Comparison of ENCODE assay signal across 20 mouse cellular contexts in genomic region chr14:73257348-73257747, GRCm38 (mm10). TPM values are rescaled to one million over a fixed set of nuclear protein-coding genes. Genes with fewer than 3 reads are reported as not detected.
A peak's percentile ranks its signal among the peaks of the same experiment; 100 is the strongest.
DNase-seq lines count a peak whose midpoint lies in the region; ATAC-seq and TF ChIP-seq lines count a peak whose summit lies in the region.
"Had no signal": no experiment of that assay in that cellular context is flagged by ENCODE, and none has a peak within 500 bp of the region (broad histone marks: within the 10 kb centered on the region; RNA-seq: fewer than 3 reads in every experiment).

No protein-coding gene starts in this region.

- TF ChIP-seq CTCF in gastrocnemius, adult 2 months (IDR thresholded peaks at IDR 0.05): no peak

- 50% methylated on average over 7 of the region's 7 CpGs for WGBS in lung, embryonic 16.5 days
- 79% methylated on average over 7 of the region's 7 CpGs for WGBS in forebrain, embryonic 11.5 days
- 84% methylated on average over 7 of the region's 7 CpGs for WGBS in forebrain, embryonic 10.5 days

- peaks cover 4% of the 10 kb centered on the region for H3K36me3 ChIP-seq in lung, embryonic 16.5 days (ENCODE audit: control insufficient read depth, insufficient read depth, low read length)
- H3K36me3 ChIP-seq in forebrain, embryonic 11.5 days (ENCODE audit: control insufficient read depth, insufficient read depth, low read length): no peaks in the 10 kb centered on the region; the same call in 1 of the 2 replicates
- H3K36me3 ChIP-seq in forebrain, embryonic 10.5 days (replicated peaks): peaks cover 7% of the 10 kb centered on the region
- H3K36me3 ChIP-seq: intestine, embryonic 15.5 days had no signal

- no peak for ATAC-seq in lung, embryonic 16.5 days (ENCODE audit: low read depth)
- ATAC-seq in megakaryocyte, adult 5-6 weeks (ENCODE audit: poor library complexity, severe bottlenecking): peak; percentile 76
- ATAC-seq in forebrain, embryonic 11.5 days (replicated peaks; ENCODE audit: low FRiP score): no peak
- ATAC-seq: forebrain, embryonic 14.5 days; intestine, embryonic 15.5 days had no signal

- peak overlapping the region; percentile 31 for H3K27ac ChIP-seq in gastrocnemius, adult 2 months
- H3K27ac ChIP-seq in lung, embryonic 16.5 days (ENCODE audit: low read length): peak overlapping the region; percentile 41; the same call in 1 of the 2 replicates
- no peak overlapping the region for H3K27ac ChIP-seq in forebrain, embryonic 11.5 days (ENCODE audit: low read depth, low read length)
- no peak overlapping the region for H3K27ac ChIP-seq in forebrain, embryonic 10.5 days
- H3K27ac ChIP-seq: embryonic facial prominence, embryonic 13.5 days; heart, adult 2 months; heart, embryonic 15.5 days; hindbrain, embryonic 14.5 days; intestine, embryonic 15.5 days had no signal

- no peak overlapping the region for H3K4me3 ChIP-seq in gastrocnemius, adult 2 months
- H3K4me3 ChIP-seq in lung, embryonic 16.5 days (ENCODE audit: low read length): no peak overlapping the region
- H3K4me3 ChIP-seq in forebrain, embryonic 11.5 days (ENCODE audit: low read depth, low read length): no peak overlapping the region
- no peak overlapping the region for H3K4me3 ChIP-seq in forebrain, embryonic 10.5 days
- H3K4me3 ChIP-seq: embryonic facial prominence, embryonic 13.5 days; heart, adult 2 months; heart, embryonic 15.5 days; intestine, embryonic 15.5 days had no signal

- no peak for DNase-seq in gastrocnemius, adult 2 months
- no peak for DNase-seq in gastrocnemius, postnatal 25 days
- DNase-seq in lung, postnatal 4 days: no peak
- no peak for DNase-seq in forebrain, embryonic 11.5 days (ENCODE audit: low spot score)
- no peak for DNase-seq in forebrain, embryonic 10.5 days (ENCODE audit: extremely low spot score, low spot score)
- DNase-seq: adrenal gland, postnatal 36 days; cerebellum, adult 11 months; cerebellum, adult 8-10 months; cerebellum, postnatal 14 days; heart, adult 2 months; heart, postnatal 14 days had no signal

- no peak overlapping the region for H3K9ac ChIP-seq in lung, embryonic 16.5 days (ENCODE audit: low read length)
- H3K9ac ChIP-seq in forebrain, embryonic 11.5 days (ENCODE audit: low read length): no peak overlapping the region
- H3K9ac ChIP-seq: embryonic facial prominence, embryonic 13.5 days; heart, embryonic 15.5 days; hindbrain, embryonic 14.5 days; intestine, embryonic 15.5 days had no signal

- no peaks in the 10 kb centered on the region for H3K27me3 ChIP-seq in lung, embryonic 16.5 days (ENCODE audit: control insufficient read depth, insufficient read depth, low read depth, low read length)
- no peaks in the 10 kb centered on the region for H3K27me3 ChIP-seq in forebrain, embryonic 11.5 days (ENCODE audit: control insufficient read depth, insufficient read depth, low read length)
- no peaks in the 10 kb centered on the region for H3K27me3 ChIP-seq in forebrain, embryonic 10.5 days (ENCODE audit: poor library complexity, severe bottlenecking)
- H3K27me3 ChIP-seq: CH12.LX; embryonic facial prominence, embryonic 13.5 days; heart, embryonic 15.5 days; intestine, embryonic 15.5 days had no signal

- peaks cover 4% of the 10 kb centered on the region; the same call in 1 of the 2 replicates for H3K9me3 ChIP-seq in lung, embryonic 16.5 days (ENCODE audit: control insufficient read depth, low read length)
- no peaks in the 10 kb centered on the region for H3K9me3 ChIP-seq in forebrain, embryonic 11.5 days (ENCODE audit: control insufficient read depth, low read length)
- H3K9me3 ChIP-seq in forebrain, embryonic 10.5 days: no peaks in the 10 kb centered on the region
- H3K9me3 ChIP-seq: embryonic facial prominence, embryonic 13.5 days; heart, embryonic 15.5 days; intestine, embryonic 15.5 days had no signal

- intact Hi-C loops in gastrocnemius, adult 2 months (cut with DNase I): no loop called here

- no peak overlapping the region for H3K4me2 ChIP-seq in lung, embryonic 16.5 days (ENCODE audit: low read depth, low read length)
- H3K4me2 ChIP-seq in forebrain, embryonic 11.5 days (ENCODE audit: low read depth, low read length, severe bottlenecking): no peak overlapping the region
- H3K4me2 ChIP-seq: embryonic facial prominence, embryonic 13.5 days; heart, embryonic 11.5 days; heart, embryonic 15.5 days; hindbrain, embryonic 14.5 days; intestine, embryonic 15.5 days had no signal

- H3K4me1 ChIP-seq in lung, embryonic 16.5 days (replicated peaks; ENCODE audit: control insufficient read depth, insufficient read depth, low read length): peaks cover 19% of the 10 kb centered on the region
- H3K4me1 ChIP-seq in forebrain, embryonic 11.5 days (replicated peaks; ENCODE audit: control insufficient read depth, insufficient read depth, low read length): no peaks in the 10 kb centered on the region
- H3K4me1 ChIP-seq in forebrain, embryonic 10.5 days: peaks cover 17% of the 10 kb centered on the region
- H3K4me1 ChIP-seq: heart, embryonic 15.5 days; intestine, embryonic 15.5 days had no signal

RNA-seq across cellular contexts. Expression of gene Lpar6, which starts 19.7 kb away (rescaled TPM):
- total RNA-seq in gastrocnemius, adult 2 months (2021): under 1 TPM; 0.59 to 0.82 TPM
- total RNA-seq in gastrocnemius, postnatal 25 days (2021): 1 to 10 TPM; 1.5 to 1.6 TPM
- polyA plus RNA-seq in lung, embryonic 16.5 days (2015; fragmentation: Nextera tagmentation; extraction: Ambion mirVana): 13.7 and 14.1 TPM in 2 replicates
- 31.5 and 34.3 TPM in 2 replicates for total RNA-seq in megakaryocyte, adult 5-6 weeks (2015)
- total RNA-seq in megakaryocyte, adult 5-6 weeks (2017): 28.0 and 29.7 TPM in 2 replicates
- 14.2 and 16.5 TPM in 2 replicates for polyA plus RNA-seq in forebrain, embryonic 11.5 days (2014; fragmentation: Nextera tagmentation; extraction: Ambion mirVana)
- 16.0 and 16.1 TPM in 2 replicates for polyA plus RNA-seq in forebrain, embryonic 10.5 days (2016; fragmentation: Nextera tagmentation; extraction: Ambion mirVana)

Comparison
In these comparisons a context has a peak if more than half of its experiments do, and no peak if none do; other contexts are left out.
1. H3K27ac ChIP-seq: peak in gastrocnemius, adult 2 months (single experiment) and lung, embryonic 16.5 days (single experiment); none in forebrain, embryonic 11.5 days (single experiment) and forebrain, embryonic 10.5 days (single experiment).
2. RNA of gene Lpar6, which starts 19.7 kb away (total RNA-seq): 28.0 to 34.3 TPM in megakaryocyte, adult 5-6 weeks; 1.5 to 1.6 TPM in gastrocnemius, postnatal 25 days and 0.59 to 0.82 TPM in gastrocnemius, adult 2 months; every median in the first group is over 10 times any median in the second.